Mouse (Mus musculus) liver, postnatal 0 days (tissue): ENCODE data around the gene Agfg1. TPM values are rescaled to one million over a fixed set of nuclear protein-coding genes. Genes with fewer than 3 reads are reported as not detected.

Source experiments
- ATAC-seq: fragments of 200-750 bp; cut with Nextera tagmentation; 2 replicates; pipeline ENCODE4 v1.8.0; 2017; ENCODE audit warnings: mild to moderate bottlenecking, moderate library complexity
- DNase-seq: peaks from one replicate; pipeline ENCODE4 v3.0.0-alpha.2; 2016
- H3K27ac ChIP-seq: fragments of 300-500 bp; sonication (generic); 2 replicates; pipeline ENCODE4 v1.5.1; 2014; ENCODE audit warnings: antibody characterized with exemption, moderate library complexity, mild to moderate bottlenecking, low read depth
- H3K27me3 ChIP-seq: fragments of 300-500 bp; sonication (generic); 2 replicates; pipeline ENCODE4 v1.6.1; 2014; ENCODE audit warnings: low read length, control low read depth, mixed read lengths; ENCODE audit not compliant: insufficient read depth
- H3K36me3 ChIP-seq: fragments of 300-500 bp; sonication (generic); replicated peaks from 2 replicates; pipeline ENCODE4 v1.6.1; 2014; ENCODE audit warnings: mild to moderate bottlenecking, control low read depth, low read length, moderate library complexity, mixed read lengths; ENCODE audit not compliant: insufficient read depth
- H3K4me1 ChIP-seq: fragments of 300-500 bp; sonication (generic); 2 replicates; pipeline ENCODE4 v1.6.1; 2014; ENCODE audit warnings: antibody characterized with exemption, mild to moderate bottlenecking, control low read depth; ENCODE audit not compliant: insufficient read depth
- H3K4me2 ChIP-seq: fragments of 300-500 bp; sonication (generic); 2 replicates; pipeline ENCODE4 v1.6.1; 2014; ENCODE audit warnings: low read depth, mild to moderate bottlenecking, low read length, moderate library complexity, mixed read lengths
- H3K4me3 ChIP-seq: fragments of 300-500 bp; sonication (generic); 2 replicates; pipeline ENCODE4 v1.5.1; 2014; ENCODE audit warnings: low read depth, low read length
- H3K9ac ChIP-seq: fragments of 300-500 bp; sonication (generic); replicated peaks from 2 replicates; pipeline ENCODE4 v1.6.1; 2014; ENCODE audit warnings: mild to moderate bottlenecking, moderate library complexity
- H3K9me3 ChIP-seq: fragments of 300-500 bp; sonication (generic); 2 replicates; pipeline ENCODE4 v1.6.1; 2016; ENCODE audit warnings: mild to moderate bottlenecking, control low read depth, low read length, mixed read lengths
- CTCF ChIP-seq: sonication (generic); IDR thresholded peaks from 2 replicates; pipeline ENCODE4 v1.5.1; 2016; ENCODE audit warnings: antibody characterized with exemption, low read depth
- EP300 ChIP-seq: IDR thresholded peaks from 2 replicates; pipeline ENCODE4 v1.6.1; 2016; ENCODE audit warnings: antibody characterized with exemption, low read depth, mild to moderate bottlenecking
- WGBS: fragments of 180-500 bp; shearing (Covaris S2); extraction: QIAGEN DNeasy Blood & Tissue Kit; methylation state at CpG from one replicate; pipeline ENCODE4 v1.1.7; 2014; ENCODE audit not compliant: insufficient replicate concordance; 5-methylcytosine and 5-hydroxymethylcytosine counted together
- polyA plus RNA-seq: library from polyadenylated mRNA; unstranded; fragments of >200 nt; fragmentation: Nextera tagmentation; extraction: Ambion mirVana; gene quantifications from 2 replicates; pipeline ENCODE4 v1.2.1, GENCODE M21; 2015

Agfg1 gene
- polyA plus RNA-seq, 1 experiment from 2014 or later = 14.2 TPM

- peaks cover 62% of the 10 kb centered on the region for H3K4me1 ChIP-seq
- peak overlapping the region; percentile 90 for H3K27ac ChIP-seq
- no peaks in the 10 kb centered on the region for H3K27me3 ChIP-seq
- ATAC-seq (peak; percentile 43), DNase-seq (peak; percentile 68)
- H3K9ac ChIP-seq = peak overlapping the region; percentile 32; the same call in 1 of the 2 replicates
- H3K4me3 ChIP-seq = peak overlapping the region; percentile 9; the same call in 1 of the 2 replicates
- H3K4me2 ChIP-seq = peak overlapping the region; percentile 58
- WGBS = 61% methylated on average over 13 of the region's 13 CpGs
- no peaks in the 10 kb centered on the region for H3K36me3 ChIP-seq
- no peaks in the 10 kb centered on the region for H3K9me3 ChIP-seq
- TF ChIP-seq CTCF (no peak), EP300 (peak; percentile 95)
Measured at GRCm38 (mm10) chr1:82836342-82837217, 2.7 kb upstream of the Agfg1 start.

- 70% methylated on average over 6 of the region's 6 CpGs for WGBS
- TF ChIP-seq EP300 = no peak
- no peak for TF ChIP-seq CTCF
- Histone ChIP-seq H3K4me1 (peaks cover 53% of the 10 kb centered on the region), H3K36me3 (peaks cover 7% of the 10 kb centered on the region; the same call in 1 of the 2 replicates), H3K4me3 (no peak overlapping the region), H3K4me2 (no peak overlapping the region), H3K9ac (no peak overlapping the region), H3K9me3 (no peaks in the 10 kb centered on the region), H3K27ac (peak overlapping the region; percentile 90), H3K27me3 (no peaks in the 10 kb centered on the region)
- DNase-seq = peak; percentile 5
- ATAC-seq = no peak
Measured at GRCm38 (mm10) chr1:82837579-82837978, 1.7 kb upstream of the Agfg1 start.

- H3K27me3 ChIP-seq = no peaks in the 10 kb centered on the region
- peak overlapping the region; percentile 95 for H3K27ac ChIP-seq
- WGBS = 32% methylated on average over 18 of the region's 18 CpGs
- DNase-seq (no peak), ATAC-seq (no peak)
- H3K4me3 ChIP-seq = peak overlapping the region; percentile 99
- H3K9ac ChIP-seq = peak overlapping the region; percentile 97
- H3K9me3 ChIP-seq = no peaks in the 10 kb centered on the region
- H3K4me2 ChIP-seq = peak overlapping the region; percentile 93
- peaks cover 12% of the 10 kb centered on the region; the same call in 1 of the 2 replicates for H3K36me3 ChIP-seq
- H3K4me1 ChIP-seq = peaks cover 47% of the 10 kb centered on the region
- TF ChIP-seq EP300 = peak; percentile 38
- TF ChIP-seq CTCF = no peak
Measured at GRCm38 (mm10) chr1:82838469-82839295, 601 bp upstream of the Agfg1 start.

GRCm38 (mm10) chr1:82839614-82840421 is 535 bp downstream of the Agfg1 start:
- H3K4me2 ChIP-seq = peak overlapping the region; percentile 93
- WGBS = under 1% methylated on average over 53 of the region's 86 CpGs
- peaks cover 36% of the 10 kb centered on the region for H3K4me1 ChIP-seq
- peak overlapping the region; percentile 97 for H3K9ac ChIP-seq
- DNase-seq (no peak), ATAC-seq (peak; percentile 63)
- H3K27ac ChIP-seq = peak overlapping the region; percentile 95
- peaks cover 17% of the 10 kb centered on the region for H3K36me3 ChIP-seq
- no peak for TF ChIP-seq EP300
- TF ChIP-seq CTCF = no peak
- H3K4me3 ChIP-seq = peak overlapping the region; percentile 99
- H3K9me3 ChIP-seq = no peaks in the 10 kb centered on the region
- H3K27me3 ChIP-seq = no peaks in the 10 kb centered on the region

- DNase-seq (no peak), ATAC-seq (0 out of 2 replicates have a peak, but pooled peaks have one; percentile 43)
- H3K36me3 ChIP-seq = peaks cover 16% of the 10 kb centered on the region
- no peak overlapping the region for H3K4me3 ChIP-seq
- no peaks in the 10 kb centered on the region for H3K27me3 ChIP-seq
- H3K9me3 ChIP-seq = no peaks in the 10 kb centered on the region
- no peak overlapping the region for H3K9ac ChIP-seq
- no peak overlapping the region for H3K4me2 ChIP-seq
- 0 out of 2 replicates have a peak, but pooled peaks cover 3% of the 10 kb centered on the region for H3K4me1 ChIP-seq
- H3K27ac ChIP-seq = no peak overlapping the region
- WGBS = 58% methylated on average over 5 of the region's 5 CpGs
- TF ChIP-seq EP300 (0 out of 2 replicates have a peak, but pooled peaks have one; percentile 35), CTCF (no peak)
Measured at GRCm38 (mm10) chr1:82855729-82856128, 16.4 kb downstream of the Agfg1 start.
